Mouse (Mus musculus) small intestine, adult 2 months (tissue): ENCODE results near the gene Faim2.

ENCODE experiments used
- CTCF ChIP-seq: fragments of 200-500 bp; IDR thresholded peaks from 2 replicates; pipeline ENCODE4 v1.5.1; 2012; ENCODE audit warnings: low read depth, mild to moderate bottlenecking, control low read depth, inconsistent platforms, low read length, moderate library complexity, mixed read lengths; ENCODE audit not compliant: insufficient replicate concordance, insufficient read length; ENCODE audit errors: extremely low read depth
- POLR2A ChIP-seq: fragments of 200-500 bp; IDR thresholded peaks from 2 replicates; pipeline ENCODE4 v1.6.1; 2012; ENCODE audit warnings: low read depth, mild to moderate bottlenecking, control low read depth, inconsistent platforms, low read length, moderate library complexity

GRCm38 (mm10) chr15:99510621-99511020, 17.3 kb downstream of the Faim2 start:
- no peak for TF ChIP-seq CTCF
- no peak for TF ChIP-seq POLR2A
